Mouse (Mus musculus) thymus, adult 2 months (tissue): ENCODE results near the gene Ptcra.

ENCODE experiments used
- CTCF ChIP-seq: fragments of 200-500 bp; IDR thresholded peaks from 2 replicates; pipeline ENCODE4 v1.5.1; 2012; ENCODE audit warnings: mild to moderate bottlenecking, control low read depth, low read length, moderate library complexity, borderline replicate concordance; ENCODE audit not compliant: control insufficient read depth, poor library complexity, insufficient read depth; ENCODE audit errors: extremely low read depth
- POLR2A ChIP-seq: fragments of 200-500 bp; IDR thresholded peaks from 2 replicates; pipeline ENCODE4 v1.6.1; 2012; ENCODE audit warnings: mild to moderate bottlenecking, low read length, control low read depth, moderate library complexity; ENCODE audit not compliant: control insufficient read depth, poor library complexity, insufficient read depth; ENCODE audit errors: extremely low read depth

- TF ChIP-seq CTCF (no peak), POLR2A (peak; percentile 75)
These were observed 19.1 kb upstream of the Ptcra start, which contains the start of gene Rpl7l1 for GRCm38 (mm10) chr17:46782341-46783221.
